Mouse (Mus musculus) erythroblast, embryonic 14.5 days (primary cell): Measurements from ENCODE around the gene Tenm4. TPM values are rescaled to one million over a fixed set of nuclear protein-coding genes. Genes with fewer than 3 reads are reported as not detected.

Experiments
- H3K27me3 ChIP-seq: 2 replicates; pipeline ENCODE4 v1.6.1; 2012; ENCODE audit warnings: inconsistent platforms; ENCODE audit not compliant: control insufficient read depth
- H3K36me3 ChIP-seq: 2 replicates; pipeline ENCODE4 v1.6.1; 2012; ENCODE audit warnings: mild to moderate bottlenecking, inconsistent platforms; ENCODE audit not compliant: control insufficient read depth
- H3K4me1 ChIP-seq: 2 replicates; pipeline ENCODE4 v1.6.1; 2012; ENCODE audit warnings: inconsistent platforms; ENCODE audit not compliant: control insufficient read depth
- H3K4me3 ChIP-seq: replicated peaks from 2 replicates; pipeline ENCODE3; 2012; ENCODE audit warnings: moderate library complexity, mild to moderate bottlenecking, inconsistent platforms
- H3K9me3 ChIP-seq: 2 replicates; pipeline ENCODE4 v1.6.1; 2012; ENCODE audit warnings: low read length, inconsistent platforms, mixed read lengths; ENCODE audit not compliant: control insufficient read depth
- GATA1 ChIP-seq: IDR thresholded peaks from 2 replicates; pipeline ENCODE4 v1.6.1; 2012; ENCODE audit warnings: low read length, inconsistent platforms, mixed read lengths
- TAL1 ChIP-seq: IDR thresholded peaks from 3 replicates; pipeline ENCODE4 v1.6.1; 2012; ENCODE audit warnings: low read length, inconsistent platforms, mixed read lengths
- polyA plus RNA-seq: library from polyadenylated mRNA; stranded (reverse); fragments of >175 nt; gene quantifications from 2 replicates; pipeline ENCODE4 v1.2.3, GENCODE M21; 2012

Tenm4 gene
- polyA plus RNA-seq, 1 experiment, result not detected

GRCm38 (mm10) chr7:96839586-96839985, 668.5 kb downstream of the Tenm4 start:
- H3K27me3 ChIP-seq, result no peaks in the 10 kb centered on the region
- no peaks in the 10 kb centered on the region for H3K36me3 ChIP-seq
- no peaks in the 10 kb centered on the region for H3K9me3 ChIP-seq
- TF ChIP-seq GATA1 (no peak), TAL1 (no peak)
- no peak overlapping the region for H3K4me3 ChIP-seq
- peaks cover 2% of the 10 kb centered on the region for H3K4me1 ChIP-seq

DNA sequence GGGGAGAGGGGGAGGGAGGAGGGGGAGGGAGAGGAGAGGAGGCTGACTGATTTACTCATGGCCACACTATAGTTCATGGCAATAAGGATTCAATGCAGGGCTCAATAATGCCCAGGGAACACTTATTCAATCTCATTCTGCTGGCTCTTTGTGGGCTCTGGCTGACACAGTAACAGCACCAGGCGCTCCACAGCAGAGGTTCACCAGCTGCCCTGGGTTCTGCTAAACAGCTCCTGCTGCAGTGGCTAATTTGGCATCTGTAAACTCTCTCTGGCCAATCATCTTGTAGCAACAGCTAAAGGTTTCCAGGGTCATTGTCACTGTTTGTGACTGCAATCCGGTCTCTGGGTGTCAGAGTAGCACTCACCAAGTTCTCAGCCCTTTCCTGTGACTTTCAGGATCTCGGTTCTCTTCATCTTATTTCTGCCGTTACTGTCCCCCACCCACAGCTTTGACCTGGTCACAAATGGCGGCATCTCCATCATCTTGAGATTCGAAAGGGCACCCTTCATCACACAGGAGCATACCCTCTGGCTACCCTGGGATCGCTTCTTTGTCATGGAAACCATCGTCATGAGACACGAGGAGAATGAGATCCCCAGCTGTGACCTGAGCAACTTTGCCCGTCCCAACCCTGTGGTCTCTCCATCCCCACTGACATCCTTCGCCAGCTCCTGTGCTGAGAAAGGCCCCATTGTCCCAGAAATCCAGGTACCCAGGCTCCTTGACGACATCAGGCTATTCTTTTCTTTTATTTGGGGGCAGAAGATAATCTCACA, 671.6 kb downstream of the Tenm4 start:
- no peaks in the 10 kb centered on the region for H3K4me1 ChIP-seq
- H3K27me3 ChIP-seq, result no peaks in the 10 kb centered on the region
- no peaks in the 10 kb centered on the region for H3K9me3 ChIP-seq
- no peak overlapping the region for H3K4me3 ChIP-seq
- TF ChIP-seq GATA1 (no peak), TAL1 (no peak)
- no peaks in the 10 kb centered on the region for H3K36me3 ChIP-seq

DNA sequence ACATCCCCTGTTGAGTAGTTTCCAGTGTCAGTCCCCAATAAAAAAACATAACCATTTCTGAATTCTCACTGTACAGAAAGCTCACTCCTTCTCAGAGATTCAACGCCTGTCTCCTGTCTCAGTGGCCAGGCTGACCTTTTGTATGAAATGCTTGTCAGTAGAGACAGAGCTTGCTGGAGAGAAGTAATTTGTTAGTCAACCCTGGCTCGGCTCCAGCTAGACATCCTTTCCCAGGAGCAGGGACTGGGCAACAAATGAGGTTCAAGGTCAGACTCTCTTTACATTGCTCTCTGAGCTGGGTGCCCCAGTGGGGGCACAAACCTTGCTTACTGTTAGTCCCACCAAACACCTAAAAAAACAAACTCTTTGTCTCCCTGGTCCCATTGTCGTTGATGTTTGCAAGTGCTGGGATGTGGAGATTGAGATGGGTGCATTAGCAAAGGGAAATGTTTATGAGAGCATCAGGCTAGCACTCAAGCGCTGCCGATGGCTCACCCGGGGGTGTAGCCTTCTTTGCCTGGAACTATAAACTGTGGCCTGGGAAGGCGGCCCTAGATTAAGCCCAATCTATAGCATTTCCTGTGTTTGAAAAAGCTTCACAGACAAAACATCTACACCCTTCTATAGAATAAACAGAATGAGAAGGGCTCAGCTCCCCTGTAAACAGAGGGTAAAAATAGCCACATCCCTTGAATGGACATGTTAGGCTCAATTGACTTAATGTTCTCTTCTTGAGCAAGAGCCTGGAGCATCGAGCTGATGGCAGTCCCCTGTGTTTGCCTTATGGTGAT, 673.3 kb downstream of the Tenm4 start:
- Histone ChIP-seq H3K36me3 (no peaks in the 10 kb centered on the region), H3K4me1 (no peaks in the 10 kb centered on the region), H3K9me3 (no peaks in the 10 kb centered on the region), H3K27me3 (no peaks in the 10 kb centered on the region), H3K4me3 (no peak overlapping the region)
- no peak for TF ChIP-seq TAL1
- TF ChIP-seq GATA1, result no peak

DNA sequence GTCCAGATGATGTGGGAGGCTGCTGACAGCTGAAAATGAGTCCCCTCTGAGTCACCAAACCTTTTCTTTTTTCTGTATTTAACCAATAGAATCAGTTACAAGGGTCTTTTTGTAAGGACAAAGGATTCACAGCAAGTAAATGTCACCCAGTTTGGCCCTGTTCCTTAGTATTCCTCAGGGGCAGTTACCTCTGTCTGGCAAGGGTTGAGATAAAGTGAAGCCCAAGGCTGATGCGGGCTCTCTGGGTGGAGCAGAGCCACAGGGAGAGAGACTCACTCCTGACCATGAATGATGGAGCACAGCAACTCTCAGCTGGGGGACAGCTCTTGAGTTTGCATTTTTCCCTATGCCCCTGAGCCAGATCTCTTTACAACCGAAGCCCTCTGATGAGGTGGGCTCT, 681.7 kb downstream of the Tenm4 start:
- no peaks in the 10 kb centered on the region for H3K4me1 ChIP-seq
- H3K9me3 ChIP-seq, result no peaks in the 10 kb centered on the region
- H3K36me3 ChIP-seq, result no peaks in the 10 kb centered on the region
- TF ChIP-seq TAL1, result no peak
- no peak for TF ChIP-seq GATA1
- H3K4me3 ChIP-seq, result no peak overlapping the region
- H3K27me3 ChIP-seq, result no peaks in the 10 kb centered on the region

- no peak for TF ChIP-seq GATA1
- TF ChIP-seq TAL1, result no peak
- Histone ChIP-seq H3K4me3 (no peak overlapping the region), H3K27me3 (no peaks in the 10 kb centered on the region), H3K9me3 (no peaks in the 10 kb centered on the region), H3K36me3 (no peaks in the 10 kb centered on the region), H3K4me1 (no peaks in the 10 kb centered on the region)
These were observed 684.9 kb downstream of the Tenm4 start for GRCm38 (mm10) chr7:96855867-96856406.

- H3K4me1 ChIP-seq, result no peaks in the 10 kb centered on the region
- H3K9me3 ChIP-seq, result no peaks in the 10 kb centered on the region
- no peak for TF ChIP-seq GATA1
- no peak for TF ChIP-seq TAL1
- no peaks in the 10 kb centered on the region for H3K27me3 ChIP-seq
- H3K36me3 ChIP-seq, result no peaks in the 10 kb centered on the region
- no peak overlapping the region for H3K4me3 ChIP-seq
These were observed 685.5 kb downstream of the Tenm4 start for GRCm38 (mm10) chr7:96856518-96856917.

GRCm38 (mm10) chr7:96859077-96859476, 688.0 kb downstream of the Tenm4 start:
- Histone ChIP-seq H3K9me3 (no peaks in the 10 kb centered on the region), H3K36me3 (no peaks in the 10 kb centered on the region), H3K27me3 (no peaks in the 10 kb centered on the region), H3K4me1 (no peaks in the 10 kb centered on the region), H3K4me3 (no peak overlapping the region)
- TF ChIP-seq TAL1, result no peak
- TF ChIP-seq GATA1, result no peak

- Histone ChIP-seq H3K9me3 (no peaks in the 10 kb centered on the region), H3K4me3 (no peak overlapping the region), H3K27me3 (no peaks in the 10 kb centered on the region), H3K36me3 (no peaks in the 10 kb centered on the region), H3K4me1 (no peaks in the 10 kb centered on the region)
- TF ChIP-seq TAL1 (no peak), GATA1 (no peak)
These were observed 688.6 kb downstream of the Tenm4 start for GRCm38 (mm10) chr7:96859684-96860083.

- Histone ChIP-seq H3K4me3 (no peak overlapping the region), H3K9me3 (no peaks in the 10 kb centered on the region), H3K36me3 (no peaks in the 10 kb centered on the region), H3K4me1 (no peaks in the 10 kb centered on the region), H3K27me3 (no peaks in the 10 kb centered on the region)
- TF ChIP-seq GATA1, result no peak
- no peak for TF ChIP-seq TAL1
These were observed 689.6 kb downstream of the Tenm4 start for GRCm38 (mm10) chr7:96860650-96861049.
